Mouse (Mus musculus): ENCODE measurements around the gene Galr2.

Galr2 gene

DNA sequence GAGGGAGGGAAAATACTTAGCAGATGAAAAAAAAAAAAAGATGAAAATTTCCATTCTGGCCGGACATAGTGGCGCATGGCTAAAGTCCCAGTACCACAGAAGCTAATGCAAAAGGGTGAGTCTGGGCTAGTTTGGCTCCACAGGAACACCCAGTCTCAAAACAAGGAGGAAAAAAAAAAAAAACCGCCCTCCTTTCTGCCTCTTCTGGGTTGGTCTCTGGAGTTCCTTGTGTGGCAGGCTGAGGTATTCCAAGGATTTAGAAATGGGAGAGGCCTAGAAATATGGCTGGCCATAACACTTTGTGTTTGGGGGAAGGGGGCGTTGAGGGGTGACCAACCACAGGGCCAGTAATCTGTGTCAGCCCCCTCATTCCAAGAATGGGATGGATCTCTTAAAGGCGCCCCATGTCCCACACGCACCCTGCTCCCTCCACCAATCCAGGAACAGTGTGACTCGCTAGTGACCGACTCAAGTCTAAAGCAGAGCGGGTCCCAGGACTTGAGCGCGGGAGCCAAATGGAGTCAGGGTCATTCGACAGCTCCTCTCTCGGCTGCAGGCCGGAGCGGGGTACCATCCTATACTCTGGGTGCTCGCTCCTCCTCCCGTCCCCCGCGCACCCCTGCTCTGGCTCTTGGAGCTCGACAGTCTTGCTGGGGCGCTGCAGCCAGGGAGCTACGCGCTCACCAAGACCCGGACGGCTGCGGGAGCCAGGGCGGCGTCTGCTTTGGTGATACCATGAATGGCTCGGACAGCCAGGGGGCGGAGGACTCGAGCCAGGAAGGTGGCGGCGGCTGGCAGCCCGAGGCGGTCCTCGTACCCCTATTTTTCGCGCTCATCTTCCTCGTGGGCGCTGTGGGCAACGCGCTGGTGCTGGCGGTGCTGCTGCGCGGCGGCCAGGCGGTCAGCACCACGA, at the start of gene Galr2:
Gene Galr2, plus strand, starts transcription at position 189 of the 913 bp plus-strand sequence.
- no peak for DNase-seq (ENCODE audit: low spot score)

DNA sequence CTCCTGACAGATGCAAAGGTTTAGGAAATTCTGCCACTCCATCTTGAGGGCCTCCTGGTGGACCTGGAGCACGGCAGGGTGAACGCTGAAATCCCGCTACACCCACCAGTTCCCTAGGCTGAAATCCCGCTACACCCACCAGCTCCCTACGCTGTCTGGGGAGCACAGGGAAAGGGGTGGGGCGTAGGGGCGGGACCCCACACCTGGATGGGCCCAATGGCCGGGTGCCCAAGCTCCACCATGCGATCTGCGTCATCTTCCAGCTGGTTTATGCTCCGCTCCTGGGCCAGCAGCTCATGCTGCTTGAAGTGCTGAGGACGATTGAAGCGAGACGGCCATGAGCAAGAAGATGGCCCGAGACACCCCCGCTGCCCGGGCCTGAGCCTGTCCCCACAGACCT, 48.3 kb upstream of the Galr2 start:
- no peak for DNase-seq (ENCODE audit: low spot score)

DNA sequence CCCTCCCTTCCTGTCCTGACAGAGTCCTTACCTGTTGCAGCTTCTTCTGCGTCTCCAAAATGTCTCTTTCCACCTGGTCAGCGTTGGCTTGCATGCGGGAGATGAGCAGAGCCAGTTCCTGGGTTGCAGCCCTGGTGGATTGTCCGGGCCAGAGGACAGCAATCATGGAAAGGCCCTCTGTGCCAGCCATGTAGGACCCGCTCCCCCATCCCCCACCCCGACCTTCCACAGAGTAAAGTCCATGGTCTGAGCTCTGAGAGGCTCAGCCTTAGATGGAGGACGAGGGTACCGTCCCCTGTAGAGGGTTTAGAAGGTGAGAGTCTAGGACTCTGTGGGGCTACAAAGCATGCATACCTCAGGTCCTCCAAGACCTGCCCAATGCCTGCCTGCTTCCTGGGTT, 45.8 kb upstream of the Galr2 start:
- no peak for DNase-seq (ENCODE audit: low spot score)

DNA sequence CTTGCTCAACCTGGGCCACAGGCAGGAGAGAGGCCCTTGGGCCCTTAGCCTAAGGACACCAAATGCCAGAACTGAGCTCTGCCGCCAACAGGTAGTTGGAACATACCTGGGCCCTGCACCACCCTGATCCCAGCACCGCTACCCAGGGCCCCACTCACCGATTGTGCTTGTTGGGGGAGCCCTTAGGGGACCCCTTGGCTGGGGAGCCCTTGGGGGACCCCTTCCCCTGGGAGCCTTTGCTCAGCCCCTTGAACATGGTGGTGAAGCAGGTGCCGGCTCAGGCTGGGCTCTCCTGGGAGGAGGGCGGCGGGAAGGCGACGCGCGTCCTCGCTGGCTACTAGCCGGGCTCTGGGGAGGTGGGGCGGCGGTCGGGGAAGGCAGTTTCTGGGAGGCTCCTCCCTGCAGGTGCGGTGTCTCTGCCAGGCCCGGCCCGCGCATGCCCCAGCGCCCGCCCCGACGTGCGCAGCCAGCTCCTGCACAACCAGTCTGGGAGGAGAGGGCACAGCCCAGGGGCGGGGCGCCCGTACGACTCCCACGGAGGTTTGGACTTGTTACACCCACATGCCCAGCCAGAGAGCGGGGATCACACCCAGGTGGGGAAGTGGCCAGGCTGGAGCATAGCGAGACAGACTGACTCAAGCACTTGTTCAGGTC, 42.9 kb upstream of the Galr2 start, which contains the start of gene Evpl:
Gene Evpl, minus strand, starts transcription at position 336 of the 654 bp plus-strand sequence.
- peak; percentile 39 for DNase-seq (ENCODE audit: low spot score)

DNA sequence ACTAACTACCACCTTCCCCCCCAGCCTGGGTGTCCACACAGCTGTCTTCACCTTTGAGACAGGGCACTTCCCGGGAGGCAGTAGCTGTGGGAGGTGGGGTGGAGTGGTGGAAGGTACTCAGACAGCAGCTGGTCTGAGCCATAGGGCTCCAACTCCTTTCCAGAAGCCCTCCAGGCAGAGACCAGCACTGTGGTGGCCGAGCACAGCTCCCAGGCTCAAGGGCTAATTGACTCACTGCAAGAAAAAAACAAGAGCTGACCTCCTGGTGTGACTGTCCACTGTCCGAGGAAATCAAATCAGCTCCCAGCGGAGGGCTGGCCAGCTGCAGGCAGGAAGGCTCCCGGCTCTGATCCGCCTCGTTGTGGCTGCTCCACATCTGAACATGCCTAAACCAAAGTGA, 40.9 kb upstream of the Galr2 start:
- DNase-seq (ENCODE audit: low spot score): no peak

DNA sequence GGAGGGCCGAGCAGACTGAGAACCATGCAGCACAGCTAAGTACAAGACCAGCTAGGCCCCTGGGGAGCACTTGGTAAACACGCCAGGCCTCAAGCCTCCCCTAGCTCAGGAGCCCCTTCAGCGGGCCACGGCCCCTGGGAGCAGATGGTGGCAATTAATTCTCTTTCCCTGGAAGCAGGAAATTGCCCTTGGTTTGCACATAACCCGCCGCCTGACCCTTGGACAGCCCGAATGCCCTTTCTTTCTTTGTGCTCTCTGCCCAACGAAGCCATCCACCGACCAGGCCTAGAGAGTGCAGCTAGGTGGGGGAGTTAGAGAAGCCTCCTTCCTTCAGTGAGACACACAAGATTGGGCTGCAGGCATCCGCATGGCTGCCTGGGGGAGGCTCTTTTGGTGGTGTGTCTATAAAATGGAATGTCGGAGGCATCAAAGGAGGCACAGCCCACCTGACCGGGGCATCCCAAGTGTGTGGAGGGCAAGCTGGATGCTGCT, 38.9 kb upstream of the Galr2 start:
- no peak for DNase-seq (ENCODE audit: low spot score)

DNA sequence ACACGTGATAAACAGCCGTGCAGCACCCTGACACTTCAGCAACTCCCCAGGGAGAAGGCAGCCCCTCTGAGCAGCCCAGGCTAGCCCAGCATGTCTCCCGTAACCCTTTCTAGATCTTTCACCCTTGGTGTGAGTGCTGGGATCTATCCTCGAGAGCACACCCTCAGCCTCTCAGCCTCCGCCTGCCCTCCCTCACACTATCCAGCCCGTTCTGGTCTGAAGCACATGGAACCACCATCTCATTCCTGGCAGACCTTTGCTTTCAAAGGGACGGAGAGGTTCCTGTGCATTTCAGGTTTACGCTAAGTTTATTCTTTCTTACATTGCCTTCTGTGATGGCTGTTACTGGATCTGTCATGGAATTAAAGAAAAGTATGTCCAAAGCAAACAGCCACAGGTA, 36.2 kb upstream of the Galr2 start:
- DNase-seq (ENCODE audit: low spot score): no peak

DNA sequence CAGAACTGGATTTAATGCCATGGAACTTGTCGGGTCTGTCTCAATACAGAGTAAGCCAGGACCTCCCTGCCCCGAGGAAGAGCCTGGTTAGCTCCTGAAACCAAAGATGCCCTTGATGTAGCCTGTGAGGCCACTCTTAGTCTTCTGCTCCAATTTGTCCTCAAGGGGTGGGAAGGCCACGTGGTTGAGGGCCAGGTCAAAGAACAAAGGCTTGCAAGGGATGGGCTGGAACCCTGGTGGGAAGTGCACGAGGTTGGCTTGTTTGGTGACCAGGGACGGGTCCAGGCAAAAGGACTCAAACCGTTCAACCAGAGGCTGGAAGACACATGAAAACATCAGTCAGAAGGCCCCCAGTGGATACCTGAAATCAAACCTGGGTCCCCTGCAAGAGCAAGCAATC, 35.1 kb upstream of the Galr2 start:
- no peak for DNase-seq (ENCODE audit: low spot score)

DNA sequence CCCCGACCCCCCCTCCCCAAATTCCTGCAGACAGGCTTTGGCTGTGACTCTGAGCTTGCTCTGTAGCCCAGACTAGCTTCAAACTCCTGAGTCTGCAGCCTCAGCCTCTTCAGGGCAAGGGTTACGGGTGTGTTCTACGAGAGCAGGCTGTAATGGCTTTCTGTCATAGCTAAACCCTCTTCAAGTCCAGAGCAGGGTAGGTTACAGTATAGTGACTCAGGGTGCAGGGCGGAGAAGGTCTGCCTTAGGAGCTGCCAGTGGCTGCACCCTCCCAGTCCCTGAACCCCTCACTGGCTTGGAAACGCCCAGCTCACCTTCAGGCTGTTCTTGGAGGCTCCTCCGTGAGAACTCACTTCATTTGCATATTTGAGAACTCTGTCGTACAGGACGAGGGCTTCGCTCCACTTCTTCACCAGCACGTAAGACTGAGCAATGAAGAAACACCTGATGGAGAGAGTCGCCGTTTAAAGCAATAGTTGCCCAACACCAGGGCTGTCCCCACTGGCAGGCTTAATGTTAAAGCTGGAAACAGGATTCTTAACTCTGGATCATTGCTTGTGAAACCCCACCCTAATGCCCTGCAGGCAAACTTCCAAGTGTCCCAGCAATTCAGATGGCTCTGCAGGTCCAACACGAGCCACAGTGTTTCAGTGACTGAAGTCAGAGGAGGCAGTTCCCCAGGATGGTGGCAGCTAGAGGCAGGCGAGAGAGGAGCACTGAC, 33.1 kb upstream of the Galr2 start:
- no peak for DNase-seq (ENCODE audit: low spot score)

DNA sequence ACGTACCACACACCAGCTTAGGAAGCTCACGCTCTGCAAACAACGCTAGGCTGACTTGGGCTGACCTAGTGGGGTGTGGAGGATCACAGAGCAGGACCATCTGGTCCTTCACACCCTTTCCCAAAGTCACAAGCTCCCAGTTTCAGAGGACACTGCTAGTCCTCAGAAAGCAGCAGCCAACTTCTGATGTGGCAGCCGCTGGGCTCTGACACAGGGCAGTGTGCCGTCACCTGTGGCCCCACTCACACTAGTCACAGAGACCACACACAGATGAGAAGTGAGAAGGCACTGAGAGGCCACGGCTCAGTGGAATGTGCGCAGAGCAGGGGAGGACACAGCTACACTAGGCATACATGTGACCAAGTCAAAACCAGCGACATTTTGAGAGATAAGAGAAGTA, 29.8 kb upstream of the Galr2 start:
- DNase-seq (ENCODE audit: low spot score): no peak

DNA sequence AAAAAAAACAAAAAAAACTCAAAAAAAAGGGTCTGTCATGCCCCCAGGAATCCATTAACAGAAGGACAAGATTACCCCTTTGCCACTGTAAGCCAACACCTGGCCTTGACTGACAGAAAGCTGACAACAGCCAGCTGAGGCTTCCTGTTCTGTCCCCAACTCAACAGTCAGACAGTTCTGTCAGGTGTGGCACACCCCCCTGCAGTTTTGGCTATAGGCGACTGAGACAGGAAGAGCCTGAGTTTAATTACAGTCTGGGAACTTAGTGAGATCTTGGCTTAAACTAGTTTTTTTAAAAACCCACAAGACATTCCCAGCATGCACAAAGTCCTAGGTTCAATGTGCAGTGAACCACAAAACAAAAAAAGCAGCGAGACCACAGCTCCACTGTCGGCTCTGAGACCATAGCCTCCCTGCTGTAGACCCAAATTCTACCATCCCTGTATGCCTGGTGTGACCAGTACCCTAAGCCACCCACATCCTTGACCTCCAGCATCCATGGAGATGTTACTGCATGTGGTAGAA, 27.6 kb upstream of the Galr2 start:
- DNase-seq (ENCODE audit: low spot score): no peak

DNA sequence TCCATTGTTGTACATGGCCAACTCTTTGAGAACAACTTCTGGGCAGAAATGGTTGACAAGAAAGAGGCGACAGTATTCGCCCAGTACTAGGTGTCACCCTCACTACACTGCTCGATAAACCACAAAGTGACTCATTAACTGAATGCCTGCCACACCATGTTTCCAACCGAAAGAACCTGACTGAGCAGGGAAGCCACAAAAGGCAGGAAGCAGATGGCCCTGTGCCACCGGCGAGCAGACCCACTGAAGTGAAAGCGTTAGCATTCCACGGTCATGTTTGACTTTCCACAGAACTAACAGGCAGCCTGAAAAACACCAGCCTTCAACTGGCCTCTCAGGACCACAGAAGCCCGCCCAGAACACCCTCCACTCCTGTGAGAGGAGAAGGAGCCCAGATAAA, 26.1 kb upstream of the Galr2 start:
- DNase-seq (ENCODE audit: low spot score): no peak

DNA sequence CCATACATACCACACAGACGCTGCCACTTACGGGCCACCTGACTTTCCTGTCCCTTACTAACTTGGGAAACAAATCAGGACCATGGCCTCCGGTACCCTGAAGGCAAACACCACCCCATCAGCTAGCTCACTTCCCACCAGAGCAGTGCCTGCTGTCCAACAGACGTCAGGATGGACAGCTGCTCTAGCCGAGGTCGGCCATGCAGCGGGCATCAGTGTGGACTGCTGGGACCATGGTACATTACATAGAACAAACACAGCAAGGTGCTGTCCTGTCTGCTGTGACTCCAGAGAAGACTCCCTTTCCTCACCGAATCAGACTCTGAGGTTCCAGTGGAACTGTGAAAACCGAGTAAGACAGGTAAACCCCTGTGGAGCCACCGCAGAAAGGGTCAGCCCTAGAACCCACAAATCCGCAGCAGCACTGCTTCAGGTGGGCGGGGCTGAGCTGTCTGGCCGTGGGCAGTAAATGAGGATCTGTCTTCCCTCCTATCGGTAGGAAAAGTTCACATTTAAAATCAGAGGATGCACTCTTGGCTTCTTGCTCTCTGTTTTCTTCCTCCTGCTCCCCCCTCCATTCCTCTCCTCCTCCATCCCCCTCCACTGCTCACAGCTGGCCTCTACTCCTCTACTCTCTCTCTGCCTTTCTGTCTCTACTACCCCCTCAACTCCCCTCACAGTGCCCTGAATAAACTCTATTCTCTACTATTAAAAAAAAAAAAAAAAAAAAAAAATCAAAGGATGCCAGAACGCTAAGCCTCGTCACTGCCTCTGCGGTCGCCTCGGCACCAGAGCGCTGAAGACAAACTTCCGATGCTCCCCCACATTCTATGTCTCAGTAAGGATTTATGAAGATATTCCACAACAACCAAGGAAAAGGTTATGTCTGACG, 25.4 kb upstream of the Galr2 start:
- no peak for DNase-seq (ENCODE audit: low spot score)

DNA sequence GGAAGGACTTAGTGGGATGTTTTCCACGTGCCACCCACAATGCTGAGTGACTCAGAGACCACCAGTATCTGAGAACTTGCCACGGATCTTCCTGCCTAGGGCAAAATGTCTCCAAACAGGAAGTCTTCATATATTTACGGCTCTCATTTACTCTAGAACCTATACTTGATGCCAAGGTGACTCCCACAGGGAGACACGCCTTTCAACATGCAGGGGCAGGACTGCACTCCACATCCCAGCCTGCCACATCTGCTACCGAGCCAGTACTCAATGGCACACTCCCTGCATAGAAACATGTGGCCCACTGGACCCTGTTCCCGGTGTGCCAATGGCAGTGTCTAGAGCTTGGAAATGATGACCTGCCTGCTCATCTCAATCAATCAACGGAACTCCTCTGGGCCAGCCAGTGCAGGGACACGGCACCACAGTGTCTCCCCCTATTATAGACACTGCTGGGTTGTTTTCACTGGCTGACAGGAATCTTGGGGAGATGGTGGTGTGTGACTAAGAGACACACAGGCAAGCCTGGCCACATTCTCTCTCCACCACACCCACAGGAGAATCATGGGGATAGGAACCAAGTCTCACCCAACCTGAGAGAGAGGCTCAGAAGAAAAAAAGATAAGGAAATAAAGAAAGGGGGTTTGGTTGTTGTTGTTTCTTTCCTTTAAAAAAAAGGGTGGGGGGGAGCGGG, 24.6 kb upstream of the Galr2 start:
- no peak for DNase-seq (ENCODE audit: low spot score)

DNA sequence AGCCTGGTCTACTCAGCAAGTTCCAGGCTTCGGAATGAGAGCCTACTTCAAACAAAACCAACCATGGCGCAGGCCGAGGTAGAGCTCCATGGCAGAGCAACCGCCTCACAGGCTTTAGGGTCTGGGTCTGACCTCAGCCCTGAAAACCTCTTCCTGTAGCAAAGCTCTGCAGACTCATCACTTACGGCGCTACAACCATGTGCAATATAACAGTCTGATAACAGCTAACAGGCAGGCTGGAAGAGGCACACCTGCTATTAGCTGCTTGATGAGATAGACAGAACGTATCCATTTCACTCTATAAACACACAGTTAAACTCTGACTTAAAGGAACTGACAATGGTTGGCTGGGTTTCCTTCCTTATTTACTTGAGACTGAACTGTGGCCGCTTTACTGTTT, 21.3 kb upstream of the Galr2 start:
- no peak for DNase-seq (ENCODE audit: low spot score)

DNA sequence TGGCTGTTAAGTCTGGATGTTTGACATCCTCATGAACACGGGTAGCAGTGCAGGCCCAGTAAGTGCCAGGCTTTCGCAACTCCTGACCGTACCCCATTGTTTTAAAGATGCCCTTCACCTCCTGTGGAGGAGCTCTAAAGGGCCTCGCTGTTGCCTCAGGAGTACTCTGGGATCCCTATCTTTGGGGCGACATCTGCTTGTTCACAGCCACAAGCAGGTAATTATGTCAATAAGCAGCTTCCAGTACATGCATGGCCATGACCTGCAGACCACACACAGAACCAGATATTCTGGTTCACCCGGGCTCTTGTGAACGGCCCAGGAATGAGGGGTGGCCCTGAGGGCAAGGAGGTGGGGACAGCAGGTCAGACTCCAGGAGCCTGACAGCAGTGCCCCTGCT, 20.5 kb upstream of the Galr2 start:
- DNase-seq (ENCODE audit: low spot score): no peak

DNA sequence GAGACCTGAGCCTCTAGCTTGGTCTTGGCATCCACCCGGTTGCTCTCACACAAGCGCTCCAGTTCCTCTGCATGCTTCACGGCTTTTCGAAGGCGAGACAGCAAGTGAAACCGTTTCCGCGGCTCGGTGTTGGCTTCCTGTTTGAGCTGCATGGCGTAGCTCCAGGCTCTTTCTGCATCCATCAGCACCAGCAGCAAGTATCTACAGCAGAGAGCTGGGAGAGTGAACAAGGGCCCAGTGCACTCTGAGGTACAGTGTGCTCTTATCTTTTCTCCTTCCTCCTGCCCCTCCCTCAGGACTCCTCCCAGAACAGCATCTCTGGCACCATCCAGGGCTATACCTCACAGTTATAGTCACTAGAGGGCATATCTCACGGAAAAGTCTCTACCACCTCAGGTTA, 15.4 kb upstream of the Galr2 start:
- no peak for DNase-seq (ENCODE audit: low spot score)

DNA sequence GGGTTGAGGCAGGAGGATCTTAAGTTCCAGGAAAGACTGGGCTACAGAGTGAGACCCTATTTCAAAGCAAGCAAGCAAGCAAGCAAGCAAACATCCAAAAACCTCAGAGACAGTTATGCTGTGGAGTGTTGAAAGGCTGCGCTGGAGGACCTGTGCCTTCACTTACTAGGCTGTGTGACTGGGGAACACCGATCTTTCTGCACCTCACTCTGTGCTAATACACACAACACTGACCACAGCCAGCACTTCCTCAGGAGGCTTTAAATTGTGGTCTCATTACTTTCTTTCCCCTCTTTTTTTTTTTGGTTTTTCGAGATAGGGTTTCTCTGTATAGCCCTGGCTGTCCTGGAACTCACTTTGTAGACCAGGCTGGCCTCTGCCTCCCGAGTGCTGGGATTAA, 14.9 kb upstream of the Galr2 start:
- no peak for DNase-seq (ENCODE audit: low spot score)

DNA sequence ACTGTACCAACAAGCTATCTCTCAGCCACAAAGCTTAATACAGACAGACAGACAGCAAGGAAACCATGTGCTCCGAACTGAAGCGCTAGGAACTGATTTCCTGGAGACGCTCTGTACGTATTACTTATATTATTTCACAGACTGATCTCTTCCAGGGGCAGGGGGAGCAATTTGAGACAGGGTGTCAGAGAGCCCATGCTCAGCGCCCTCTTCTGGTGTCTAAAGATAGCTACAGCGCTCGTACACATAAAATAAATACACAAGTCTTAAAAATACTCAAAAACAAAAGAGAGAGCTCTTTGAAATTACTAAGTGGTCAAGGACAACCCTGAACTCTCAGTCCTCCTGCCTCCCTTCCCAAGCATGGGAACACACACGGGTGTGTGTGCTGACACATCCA, 13.1 kb upstream of the Galr2 start:
- no peak for DNase-seq (ENCODE audit: low spot score)

DNA sequence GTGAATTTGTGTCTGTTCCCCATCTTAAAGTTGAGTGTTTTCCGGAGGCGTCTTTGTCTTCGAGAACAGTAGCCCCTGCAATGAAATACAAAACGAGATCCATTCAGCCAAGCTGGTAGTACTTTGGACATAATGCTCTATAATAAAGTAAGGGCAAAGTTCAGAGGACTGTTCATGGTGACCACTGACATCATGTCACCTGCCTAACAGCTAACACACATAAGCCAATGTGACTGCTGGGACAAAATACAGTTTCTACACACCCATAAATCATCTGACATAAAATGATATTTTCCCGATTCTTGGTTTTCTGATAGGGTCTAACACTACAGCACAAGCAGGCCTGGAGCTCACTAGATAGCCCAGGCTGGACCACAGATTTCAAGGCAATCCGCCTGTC, 12.4 kb upstream of the Galr2 start:
- DNase-seq (ENCODE audit: low spot score): no peak

DNA sequence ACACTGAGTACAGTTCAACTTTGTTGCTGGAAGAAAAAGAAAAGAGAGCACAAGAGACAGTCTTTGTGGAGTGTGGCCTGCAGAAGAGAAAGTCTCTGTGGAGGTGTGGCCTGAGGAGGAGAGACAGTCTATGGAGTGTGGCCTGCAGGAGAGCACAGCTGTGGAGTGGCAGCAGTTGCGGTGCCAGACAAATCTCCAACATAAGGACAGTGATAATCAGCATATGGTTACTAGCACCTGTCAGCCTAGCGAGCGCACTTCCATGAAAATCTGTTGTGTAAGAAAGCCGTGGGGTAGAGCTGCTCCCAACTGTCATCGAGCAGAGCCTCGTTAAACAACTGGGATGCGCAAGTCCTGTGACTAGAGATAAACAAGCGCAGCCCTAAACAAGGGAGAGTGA, 11.2 kb upstream of the Galr2 start:
- no peak for DNase-seq (ENCODE audit: low spot score)
